Mouse (Mus musculus) forebrain, embryonic 16.5 days (tissue): Measurements from ENCODE around the gene Pax5. TPM values are rescaled to one million over a fixed set of nuclear protein-coding genes. Genes with fewer than 3 reads are reported as not detected.

Source experiments
- ATAC-seq: fragments of 200-750 bp; cut with Nextera tagmentation; 2 replicates; pipeline ENCODE4 v1.8.0; 2017; ENCODE audit warnings: mild to moderate bottlenecking, moderate library complexity
- H3K27ac ChIP-seq: fragments of 300-500 bp; sonication (generic); 2 replicates; pipeline ENCODE4 v1.5.1; 2014; ENCODE audit warnings: low read length, control low read depth
- H3K27me3 ChIP-seq: fragments of 300-500 bp; sonication (generic); replicated peaks from 2 replicates; pipeline ENCODE4 v1.6.1; 2014; ENCODE audit warnings: low read length; ENCODE audit not compliant: control insufficient read depth, insufficient read depth
- H3K36me3 ChIP-seq: fragments of 300-500 bp; sonication (generic); 2 replicates; pipeline ENCODE4 v1.6.1; 2014; ENCODE audit not compliant: control insufficient read depth, insufficient read depth
- H3K4me1 ChIP-seq: fragments of 300-500 bp; sonication (generic); replicated peaks from 2 replicates; pipeline ENCODE4 v1.6.1; 2014; ENCODE audit warnings: low read length; ENCODE audit not compliant: control insufficient read depth, insufficient read depth
- H3K4me2 ChIP-seq: fragments of 300-500 bp; sonication (generic); 2 replicates; pipeline ENCODE4 v1.6.1; 2014; ENCODE audit warnings: mild to moderate bottlenecking, low read length, control low read depth
- H3K4me3 ChIP-seq: fragments of 300-500 bp; sonication (generic); replicated peaks from 2 replicates; pipeline ENCODE4 v1.5.1; 2014; ENCODE audit warnings: mild to moderate bottlenecking, low read length, control low read depth
- H3K9ac ChIP-seq: fragments of 300-500 bp; sonication (generic); replicated peaks from 2 replicates; pipeline ENCODE4 v1.6.1; 2014; ENCODE audit warnings: low read depth, low read length, control low read depth
- H3K9me3 ChIP-seq: fragments of 300-500 bp; sonication (generic); 2 replicates; pipeline ENCODE4 v1.6.1; 2016; ENCODE audit warnings: low read length; ENCODE audit not compliant: control insufficient read depth
- WGBS: fragments of 180-500 bp; shearing (Covaris S2); extraction: QIAGEN DNeasy Blood & Tissue Kit; methylation state at CpG from one replicate; pipeline ENCODE4 v1.1.7; 2014; 5-methylcytosine and 5-hydroxymethylcytosine counted together
- polyA plus RNA-seq: library from polyadenylated mRNA; unstranded; fragments of >200 nt; fragmentation: Nextera tagmentation; extraction: Ambion mirVana; gene quantifications from 2 replicates; pipeline ENCODE4 v1.2.1, GENCODE M21; 2015

Pax5 gene
- polyA plus RNA-seq, 1 experiment from 2014 or later = 0.34 TPM

GRCm38 (mm10) chr4:44525336-44525735 lies 185.0 kb downstream of the Pax5 start:
- H3K4me3 ChIP-seq = no peak overlapping the region
- WGBS = 78% methylated on average over 3 of the region's 3 CpGs
- H3K9ac ChIP-seq = no peak overlapping the region
- no peaks in the 10 kb centered on the region for H3K9me3 ChIP-seq
- no peaks in the 10 kb centered on the region for H3K4me1 ChIP-seq
- no peak overlapping the region for H3K4me2 ChIP-seq
- no peak overlapping the region for H3K27ac ChIP-seq
- peaks cover 42% of the 10 kb centered on the region for H3K27me3 ChIP-seq
- no peak for ATAC-seq
- H3K36me3 ChIP-seq = no peaks in the 10 kb centered on the region

DNA sequence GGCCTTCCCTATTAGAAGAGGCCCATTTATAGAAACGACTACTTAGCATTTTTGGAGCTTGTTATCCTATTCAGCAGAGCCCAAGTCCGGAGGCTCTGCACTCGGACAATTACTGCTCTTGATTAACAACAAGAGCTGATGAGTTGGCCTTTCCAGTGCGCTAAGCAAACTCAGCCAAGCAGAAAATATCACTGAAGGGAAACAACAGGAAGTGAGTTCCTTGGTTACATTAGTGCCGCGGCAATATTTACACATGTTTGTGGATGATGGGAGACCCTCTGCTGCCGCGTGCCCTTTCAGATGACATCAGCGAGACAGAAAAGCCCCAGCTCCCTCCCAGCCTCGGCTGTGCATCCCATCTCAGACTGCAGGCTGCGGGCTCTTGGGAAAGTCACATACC lies 191.4 kb downstream of the Pax5 start:
- H3K4me1 ChIP-seq = peaks cover 6% of the 10 kb centered on the region
- H3K27ac ChIP-seq = no peak overlapping the region
- ATAC-seq = peak; percentile 88
- no peak overlapping the region for H3K4me2 ChIP-seq
- no peaks in the 10 kb centered on the region for H3K9me3 ChIP-seq
- 2% methylated on average over 11 of the region's 11 CpGs for WGBS
- H3K36me3 ChIP-seq = no peaks in the 10 kb centered on the region
- no peak overlapping the region for H3K4me3 ChIP-seq
- H3K9ac ChIP-seq = no peak overlapping the region
- H3K27me3 ChIP-seq = peaks cover 78% of the 10 kb centered on the region

- Histone ChIP-seq H3K4me3 (no peak overlapping the region), H3K27me3 (peaks cover 66% of the 10 kb centered on the region), H3K9me3 (no peaks in the 10 kb centered on the region), H3K9ac (no peak overlapping the region), H3K27ac (no peak overlapping the region), H3K36me3 (no peaks in the 10 kb centered on the region), H3K4me1 (peaks cover 2% of the 10 kb centered on the region), H3K4me2 (no peak overlapping the region)
- 89% methylated on average over 4 of the region's 4 CpGs for WGBS
- ATAC-seq = no peak
Observed at GRCm38 (mm10) chr4:44513981-44514380, 196.3 kb downstream of the Pax5 start.

DNA sequence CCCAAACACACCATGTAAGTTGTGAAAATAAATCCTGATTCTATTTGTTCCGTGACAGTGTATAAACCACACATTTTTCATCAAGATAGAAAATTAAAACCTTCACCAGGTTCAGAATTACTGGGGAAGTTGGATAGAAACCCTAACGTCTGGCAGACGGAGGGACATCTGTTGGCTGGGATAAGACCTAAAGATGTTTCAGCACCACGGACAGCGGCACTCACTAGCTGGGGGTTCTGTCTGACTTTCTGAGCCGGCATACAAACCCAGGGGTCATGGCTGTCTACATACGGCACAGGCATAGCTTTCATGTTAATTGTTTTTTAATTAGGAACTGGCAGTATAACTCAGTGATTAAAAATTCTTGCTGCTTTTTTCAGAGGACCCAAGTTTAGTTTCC lies 198.6 kb downstream of the Pax5 start:
- H3K9ac ChIP-seq = no peak overlapping the region
- H3K4me3 ChIP-seq = no peak overlapping the region
- no peaks in the 10 kb centered on the region for H3K9me3 ChIP-seq
- 13% methylated on average over 7 of the region's 7 CpGs for WGBS
- no peak for ATAC-seq
- H3K27me3 ChIP-seq = peaks cover 58% of the 10 kb centered on the region
- no peak overlapping the region for H3K4me2 ChIP-seq
- H3K4me1 ChIP-seq = peaks cover 11% of the 10 kb centered on the region
- H3K27ac ChIP-seq = no peak overlapping the region
- no peaks in the 10 kb centered on the region for H3K36me3 ChIP-seq

DNA sequence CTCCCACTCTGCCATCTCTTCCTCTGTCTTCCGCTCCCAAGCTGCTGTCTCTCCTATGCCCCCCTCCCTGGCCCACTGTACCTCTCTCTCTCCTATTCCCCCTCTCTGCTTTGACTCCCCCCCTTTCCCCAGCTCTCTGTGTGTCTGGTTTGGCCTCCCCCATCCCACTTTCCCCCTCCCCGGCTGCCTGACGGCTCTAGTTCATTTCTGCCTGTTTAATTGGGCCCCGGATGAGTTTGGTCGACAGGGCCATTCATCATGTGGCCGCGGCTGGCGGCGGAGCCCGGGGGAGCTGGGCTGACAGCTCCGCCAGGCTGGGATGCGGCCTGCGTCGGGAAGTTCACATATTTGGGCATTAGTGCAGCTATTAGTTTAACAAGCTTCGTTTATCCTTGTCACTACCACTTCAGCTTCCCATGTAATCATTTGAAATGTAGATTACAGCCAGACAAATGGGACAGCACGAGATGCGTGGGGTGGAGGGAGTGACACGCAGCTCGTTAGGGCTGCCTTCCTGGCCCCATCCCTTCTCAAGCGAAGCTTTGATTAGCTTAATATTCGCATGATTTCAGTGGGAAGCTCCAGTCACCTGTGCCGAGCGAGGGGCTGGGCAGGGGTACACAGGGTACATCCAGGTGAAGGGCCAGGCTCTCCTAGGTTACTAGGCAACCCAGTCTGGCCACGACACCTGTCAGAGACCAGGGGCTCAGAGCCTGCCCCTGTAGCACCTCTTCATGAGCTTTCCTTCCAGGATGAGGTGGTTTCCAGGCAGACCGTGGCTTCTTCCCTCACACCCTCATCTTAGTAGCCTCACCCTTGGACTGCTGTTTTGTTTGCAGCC lies 201.7 kb downstream of the Pax5 start:
- ATAC-seq = peak; percentile 57; the same call in 1 of the 2 replicates
- 18% methylated on average over 25 of the region's 25 CpGs for WGBS
- Histone ChIP-seq H3K27ac (no peak overlapping the region), H3K4me3 (no peak overlapping the region), H3K9ac (no peak overlapping the region), H3K4me2 (peak overlapping the region; percentile 20; the same call in 1 of the 2 replicates), H3K36me3 (no peaks in the 10 kb centered on the region), H3K27me3 (peaks cover 31% of the 10 kb centered on the region), H3K4me1 (peaks cover 11% of the 10 kb centered on the region), H3K9me3 (no peaks in the 10 kb centered on the region)

DNA sequence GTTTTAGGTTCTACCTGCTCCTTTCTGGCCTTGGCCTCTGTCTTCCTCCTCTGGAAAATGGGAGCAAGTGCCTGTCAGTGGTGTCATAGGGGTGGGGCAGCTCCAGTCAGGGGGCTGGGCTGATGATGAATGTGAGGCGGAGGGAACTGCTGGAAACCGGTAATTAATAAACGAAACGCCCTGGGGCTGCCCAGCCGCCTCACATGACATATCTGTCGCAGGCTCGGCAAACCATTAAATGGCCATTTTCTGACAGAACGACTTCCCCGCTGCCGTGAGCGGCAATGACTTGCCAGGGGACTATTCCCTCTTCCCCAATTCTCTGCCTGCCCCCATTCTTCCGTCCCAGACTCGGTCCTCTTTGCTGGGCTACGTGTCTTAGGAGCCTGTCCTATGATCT lies 202.4 kb downstream of the Pax5 start:
- no peak for ATAC-seq
- peaks cover 24% of the 10 kb centered on the region for H3K27me3 ChIP-seq
- H3K4me1 ChIP-seq = peaks cover 11% of the 10 kb centered on the region
- no peak overlapping the region for H3K27ac ChIP-seq
- H3K4me2 ChIP-seq = no peak overlapping the region
- 38% methylated on average over 14 of the region's 14 CpGs for WGBS
- H3K4me3 ChIP-seq = no peak overlapping the region
- H3K9me3 ChIP-seq = no peaks in the 10 kb centered on the region
- H3K9ac ChIP-seq = no peak overlapping the region
- H3K36me3 ChIP-seq = no peaks in the 10 kb centered on the region

DNA sequence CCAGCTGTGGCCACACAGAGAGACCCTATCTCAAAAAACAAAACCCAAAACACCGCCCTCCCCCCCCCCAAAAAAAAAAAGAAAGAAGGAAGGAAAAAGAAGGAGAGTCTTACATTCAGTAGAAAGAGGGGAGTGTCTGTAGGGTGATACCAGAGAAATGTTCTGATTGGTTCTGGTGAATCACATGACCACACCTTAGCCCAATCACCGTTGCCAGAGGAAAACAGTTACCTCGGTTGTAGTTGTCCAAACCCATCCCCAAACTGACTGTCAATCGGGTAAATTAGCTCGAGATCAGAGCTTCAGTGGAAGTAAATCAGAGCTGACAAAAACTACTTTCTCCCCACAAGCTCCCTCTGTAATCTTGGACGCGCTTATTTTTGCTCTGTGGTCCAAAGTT lies 205.3 kb downstream of the Pax5 start:
- H3K4me3 ChIP-seq = no peak overlapping the region
- no peaks in the 10 kb centered on the region for H3K36me3 ChIP-seq
- WGBS = 78% methylated on average over 7 of the region's 7 CpGs
- peaks cover 11% of the 10 kb centered on the region for H3K4me1 ChIP-seq
- peaks cover 13% of the 10 kb centered on the region for H3K27me3 ChIP-seq
- H3K9me3 ChIP-seq = no peaks in the 10 kb centered on the region
- H3K27ac ChIP-seq = no peak overlapping the region
- no peak overlapping the region for H3K9ac ChIP-seq
- no peak overlapping the region for H3K4me2 ChIP-seq
- no peak for ATAC-seq

GRCm38 (mm10) chr4:44502196-44502867 lies 208.0 kb downstream of the Pax5 start:
- WGBS = 36% methylated on average over 9 of the region's 9 CpGs

DNA sequence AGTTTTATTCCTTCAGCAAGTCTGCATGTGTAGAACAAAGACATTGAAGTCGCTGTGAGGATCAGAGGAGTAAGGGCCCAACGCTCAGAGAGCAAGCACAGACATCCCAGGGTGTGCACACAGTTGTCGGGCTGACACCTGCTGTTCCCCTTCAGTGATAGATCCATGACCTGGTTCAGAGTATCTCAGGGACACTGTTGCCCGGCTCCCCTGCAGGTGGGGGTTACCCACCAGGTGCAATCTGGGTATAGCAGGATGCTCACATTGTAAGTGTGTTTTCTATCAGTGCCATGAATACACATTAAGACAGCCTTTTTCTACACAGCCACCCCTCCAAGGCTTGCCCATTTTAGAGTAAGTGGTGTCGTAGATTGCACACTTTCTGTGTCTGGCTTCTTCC lies 212.1 kb downstream of the Pax5 start:
- H3K4me2 ChIP-seq = no peak overlapping the region
- ATAC-seq = no peak
- H3K36me3 ChIP-seq = no peaks in the 10 kb centered on the region
- H3K4me3 ChIP-seq = no peak overlapping the region
- H3K27ac ChIP-seq = no peak overlapping the region
- H3K9ac ChIP-seq = no peak overlapping the region
- no peaks in the 10 kb centered on the region for H3K4me1 ChIP-seq
- peaks cover 8% of the 10 kb centered on the region for H3K27me3 ChIP-seq
- H3K9me3 ChIP-seq = no peaks in the 10 kb centered on the region
- 77% methylated on average over 5 of the region's 5 CpGs for WGBS

More at GRCm38 (mm10) chr4:44502196-44502867, 208.0 kb downstream of the Pax5 start:
- no peak for ATAC-seq
- no peak overlapping the region for H3K27ac ChIP-seq
- peaks cover 3% of the 10 kb centered on the region for H3K27me3 ChIP-seq
- H3K9me3 ChIP-seq = no peaks in the 10 kb centered on the region
- H3K4me3 ChIP-seq = no peak overlapping the region
- H3K4me2 ChIP-seq = no peak overlapping the region
- H3K9ac ChIP-seq = no peak overlapping the region
- H3K4me1 ChIP-seq = no peaks in the 10 kb centered on the region
- no peaks in the 10 kb centered on the region for H3K36me3 ChIP-seq
